Mouse (Mus musculus) heart, postnatal 14 days (tissue): ENCODE data around the gene Gm37240. TPM values are rescaled to one million over a fixed set of nuclear protein-coding genes. Genes with fewer than 3 reads are reported as not detected.

ENCODE experiments used
- DNase-seq, 2 experiments: peaks; one replicate each; pipeline ENCODE4 v3.0.0; 2021 to 2022
- intact Hi-C: fragments of 180-260 bp; cut with DNase I; formaldehyde crosslinking; loops from one replicate; pipeline ENCODE4 v1.15.1; 2025
- total RNA-seq, 2 experiments: library from RNA; stranded (reverse); gene quantifications; 2 replicates each; pipeline ENCODE4 v1.2.3; 2021

Gm37240 gene
- total RNA-seq, 2 experiments from 2014 or later = 39.0 to 42.7 TPM

GRCm38 (mm10) chr3:85885906-85886305 is 1.4 kb downstream of the Gm37240 start:
- DNase-seq = no peak
- intact Hi-C loops = loop anchor here (2.0 to 5.0 kb wide), 2 partner anchors 23 to 44 kb away; no protein-coding TSS in a partner anchor

GRCm38 (mm10) chr3:85880687-85881086 is 6.6 kb downstream of the Gm37240 start:
- DNase-seq = no peak

GRCm38 (mm10) chr3:85880068-85880467 is 7.2 kb downstream of the Gm37240 start:
- intact Hi-C loops = no loop called here
- DNase-seq = no peak

More at GRCm38 (mm10) chr3:85880687-85881086, 6.6 kb downstream of the Gm37240 start:
- intact Hi-C loops = no loop called here

- peak in 1 of 2 experiments; percentile 33 for DNase-seq
- intact Hi-C loops = no loop called here
Measured at GRCm38 (mm10) chr3:85878911-85879310, 8.4 kb downstream of the Gm37240 start.

GRCm38 (mm10) chr3:85863996-85864395 is 23.3 kb downstream of the Gm37240 start:
- intact Hi-C loops = loop anchor here (2.0 kb wide), 1 partner anchor 23 kb away; the partner anchor contains the start of genes Glt28d2 and Gm37240
- no peak for DNase-seq

- intact Hi-C loops = loop anchor here (2.0 kb wide), 1 partner anchor 24 kb away; the partner anchor contains the start of genes Glt28d2 and Gm37240
- DNase-seq = no peak
Measured at GRCm38 (mm10) chr3:85862886-85863285, 24.4 kb downstream of the Gm37240 start.

GRCm38 (mm10) chr3:85860996-85861395 is 26.3 kb downstream of the Gm37240 start:
- intact Hi-C loops = no loop called here
- DNase-seq = no peak

- intact Hi-C loops = no loop called here
Measured at GRCm38 (mm10) chr3:85859311-85859710, 28.0 kb downstream of the Gm37240 start.

GRCm38 (mm10) chr3:85858140-85859135 is 28.9 kb downstream of the Gm37240 start:
- intact Hi-C loops = no loop called here
- peak; percentile 54 to 73 for DNase-seq

More at GRCm38 (mm10) chr3:85859311-85859710, 28.0 kb downstream of the Gm37240 start:
- no peak for DNase-seq

GRCm38 (mm10) chr3:85857083-85857482 is 30.2 kb downstream of the Gm37240 start:
- intact Hi-C loops = no loop called here

GRCm38 (mm10) chr3:85855947-85856346 is 31.4 kb downstream of the Gm37240 start:
- intact Hi-C loops = no loop called here
- no peak for DNase-seq

More at GRCm38 (mm10) chr3:85857083-85857482, 30.2 kb downstream of the Gm37240 start:
- DNase-seq = no peak

GRCm38 (mm10) chr3:85855043-85855442 is 32.3 kb downstream of the Gm37240 start:
- DNase-seq = no peak
- intact Hi-C loops = no loop called here

- intact Hi-C loops = no loop called here
- no peak for DNase-seq
Measured at GRCm38 (mm10) chr3:85854143-85854542, 33.2 kb downstream of the Gm37240 start.

- intact Hi-C loops = no loop called here
- DNase-seq = no peak
Measured at GRCm38 (mm10) chr3:85853715-85854114, 33.6 kb downstream of the Gm37240 start.

GRCm38 (mm10) chr3:85850079-85850478 is 37.2 kb downstream of the Gm37240 start:
- intact Hi-C loops = no loop called here
- no peak for DNase-seq

GRCm38 (mm10) chr3:85846316-85846715 is 41.0 kb downstream of the Gm37240 start:
- intact Hi-C loops = no loop called here
- DNase-seq = no peak

GRCm38 (mm10) chr3:85845341-85845740 is 42.0 kb downstream of the Gm37240 start:
- no peak for DNase-seq
- intact Hi-C loops = no loop called here

- intact Hi-C loops = loop anchor here (5.0 kb wide), 1 partner anchor 44 kb away; the partner anchor contains the start of genes Glt28d2 and Gm37240
- peak; percentile 18 to 34 for DNase-seq
Measured at GRCm38 (mm10) chr3:85842881-85843218, 44.5 kb downstream of the Gm37240 start.

GRCm38 (mm10) chr3:85842177-85842880 is 45.0 kb downstream of the Gm37240 start:
- intact Hi-C loops = loop anchor here (5.0 kb wide), 1 partner anchor 45 kb away; the partner anchor contains the start of genes Glt28d2 and Gm37240
- peak in 1 of 2 experiments; percentile 21 for DNase-seq

- DNase-seq = no peak
Measured at GRCm38 (mm10) chr3:85841454-85842176, 45.7 kb downstream of the Gm37240 start.

More at GRCm38 (mm10) chr3:85841454-85842176, 45.7 kb downstream of the Gm37240 start:
- intact Hi-C loops = loop anchor here (5.0 kb wide), 1 partner anchor 46 kb away; the partner anchor contains the start of genes Glt28d2 and Gm37240
